Mouse (Mus musculus) liver, embryonic 15.5 days (tissue): Measurements from ENCODE around the gene Cdiptos. TPM values are rescaled to one million over a fixed set of nuclear protein-coding genes. Genes with fewer than 3 reads are reported as not detected.

ENCODE experiments used
- ATAC-seq: fragments of 200-750 bp; cut with Nextera tagmentation; 2 replicates; pipeline ENCODE4 v1.8.0; 2017; ENCODE audit warnings: moderate number of reproducible peaks, mild to moderate bottlenecking, moderate library complexity; ENCODE audit not compliant: insufficient read depth
- H3K27ac ChIP-seq: fragments of 300-500 bp; sonication (generic); replicated peaks from 2 replicates; pipeline ENCODE4 v1.5.1; 2015; ENCODE audit warnings: mild to moderate bottlenecking, inconsistent platforms
- H3K27me3 ChIP-seq: fragments of 300-500 bp; sonication (generic); 2 replicates; pipeline ENCODE4 v1.6.1; 2015; ENCODE audit warnings: mild to moderate bottlenecking, inconsistent platforms
- H3K36me3 ChIP-seq: fragments of 300-500 bp; sonication (generic); replicated peaks from 2 replicates; pipeline ENCODE4 v1.6.1; 2015; ENCODE audit warnings: moderate library complexity, mild to moderate bottlenecking, inconsistent platforms
- H3K4me1 ChIP-seq: fragments of 300-500 bp; sonication (generic); replicated peaks from 2 replicates; pipeline ENCODE4 v1.6.1; 2015; ENCODE audit warnings: inconsistent platforms
- H3K4me2 ChIP-seq: fragments of 300-500 bp; sonication (generic); 2 replicates; pipeline ENCODE4 v1.6.1; 2015; ENCODE audit warnings: moderate library complexity, mild to moderate bottlenecking, inconsistent platforms
- H3K4me3 ChIP-seq: fragments of 300-500 bp; sonication (generic); replicated peaks from 2 replicates; pipeline ENCODE4 v1.5.1; 2015; ENCODE audit warnings: mild to moderate bottlenecking, inconsistent platforms
- H3K9ac ChIP-seq: fragments of 300-500 bp; sonication (generic); 2 replicates; pipeline ENCODE4 v1.6.1; 2015; ENCODE audit warnings: moderate library complexity, mild to moderate bottlenecking, inconsistent platforms
- H3K9me3 ChIP-seq: fragments of 300-500 bp; sonication (generic); replicated peaks from 2 replicates; pipeline ENCODE4 v1.6.1; 2016; ENCODE audit warnings: inconsistent platforms
- WGBS: fragments of 180-500 bp; shearing (Covaris S2); methylation state at CpG from one replicate; pipeline ENCODE4 v1.1.7; 2015; ENCODE audit warnings: mixed read lengths; ENCODE audit not compliant: insufficient replicate concordance; 5-methylcytosine and 5-hydroxymethylcytosine counted together
- polyA plus RNA-seq: library from polyadenylated mRNA; unstranded; fragments of >200 nt; fragmentation: Nextera tagmentation; extraction: Ambion mirVana; gene quantifications from 2 replicates; pipeline ENCODE4 v1.2.1, GENCODE M21; 2015

Gene Cdiptos
- polyA plus RNA-seq, 1 experiment from 2014 or later: 0.63 TPM

DNA sequence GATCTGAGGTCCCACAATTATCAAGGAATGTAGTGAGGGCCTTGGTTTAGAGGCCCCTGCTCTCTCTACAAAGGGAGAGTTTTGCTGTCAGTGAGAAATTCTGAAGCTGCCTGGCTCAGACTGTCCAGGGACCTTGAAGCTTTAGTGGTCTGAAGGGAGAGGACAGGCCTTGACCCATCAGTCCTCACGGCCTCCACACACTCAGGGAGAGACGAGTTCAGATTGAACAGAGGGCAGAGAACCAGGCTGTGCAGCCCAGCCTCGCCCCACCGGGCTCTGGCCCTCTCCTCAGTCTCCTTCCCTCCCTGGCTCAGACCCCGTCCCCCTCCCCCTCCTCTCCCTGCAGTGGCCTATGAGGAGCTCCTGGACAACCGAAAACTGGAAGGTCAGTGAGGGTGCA is 8.5 kb downstream of the Cdiptos start:
- no peak overlapping the region for H3K4me2 ChIP-seq
- H3K9me3 ChIP-seq: no peaks in the 10 kb centered on the region
- H3K9ac ChIP-seq: no peak overlapping the region
- no peak overlapping the region for H3K4me3 ChIP-seq
- H3K27me3 ChIP-seq: peaks cover 19% of the 10 kb centered on the region
- 67% methylated on average over 6 of the region's 6 CpGs for WGBS
- no peaks in the 10 kb centered on the region for H3K36me3 ChIP-seq
- H3K4me1 ChIP-seq: no peaks in the 10 kb centered on the region
- no peak for ATAC-seq
- no peak overlapping the region for H3K27ac ChIP-seq

- Histone ChIP-seq H3K36me3 (no peaks in the 10 kb centered on the region), H3K4me3 (no peak overlapping the region), H3K27me3 (peaks cover 24% of the 10 kb centered on the region), H3K9me3 (no peaks in the 10 kb centered on the region), H3K4me1 (no peaks in the 10 kb centered on the region), H3K9ac (no peak overlapping the region), H3K27ac (no peak overlapping the region), H3K4me2 (no peak overlapping the region)
- 42% methylated on average over 3 of the region's 3 CpGs for WGBS
- no peak for ATAC-seq
Observed at GRCm38 (mm10) chr7:126965568-126965967, 10.3 kb downstream of the Cdiptos start.

DNA sequence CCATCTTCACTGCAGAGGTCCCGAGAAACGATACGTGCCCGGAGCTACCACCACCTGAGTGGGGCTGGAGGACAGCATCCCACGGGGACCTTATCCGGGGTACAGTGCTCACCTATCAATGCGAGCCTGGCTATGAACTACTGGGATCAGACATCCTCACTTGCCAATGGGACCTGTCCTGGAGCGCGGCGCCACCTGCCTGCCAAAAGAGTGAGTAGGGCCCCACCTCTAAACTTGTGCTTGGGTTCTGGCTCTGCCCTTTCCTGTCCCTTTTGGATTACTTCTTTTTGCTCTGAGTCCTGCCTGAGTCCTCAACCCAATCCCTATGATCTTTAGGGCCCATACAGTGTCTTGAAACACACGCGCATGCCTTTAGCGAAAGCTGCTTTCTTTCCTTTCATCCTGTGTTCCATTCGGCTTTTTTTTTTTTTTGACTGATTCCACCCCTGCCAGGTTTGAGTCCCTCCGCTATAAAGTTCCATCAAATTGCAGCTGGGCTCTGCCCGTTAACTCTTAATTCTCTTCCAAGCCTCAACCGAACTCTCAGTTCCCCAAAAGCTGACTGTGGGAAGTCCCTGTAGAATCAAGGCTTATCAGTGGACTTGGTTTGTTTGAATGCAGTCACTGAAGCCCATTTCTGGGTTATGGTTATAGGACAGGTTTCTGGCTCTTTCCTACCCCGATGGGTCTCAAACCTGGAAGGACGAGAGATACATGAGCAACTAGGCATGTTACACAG is 12.2 kb downstream of the Cdiptos start:
- Histone ChIP-seq H3K4me3 (no peak overlapping the region), H3K27me3 (peaks cover 24% of the 10 kb centered on the region), H3K36me3 (no peaks in the 10 kb centered on the region), H3K9ac (no peak overlapping the region), H3K4me2 (no peak overlapping the region), H3K4me1 (no peaks in the 10 kb centered on the region), H3K27ac (no peak overlapping the region), H3K9me3 (no peaks in the 10 kb centered on the region)
- WGBS: 28% methylated on average over 19 of the region's 19 CpGs
- ATAC-seq: no peak

- no peaks in the 10 kb centered on the region for H3K4me1 ChIP-seq
- no peak overlapping the region for H3K9ac ChIP-seq
- 62% methylated on average over 4 of the region's 4 CpGs for WGBS
- peaks cover 24% of the 10 kb centered on the region for H3K27me3 ChIP-seq
- H3K9me3 ChIP-seq: no peaks in the 10 kb centered on the region
- no peak overlapping the region for H3K4me2 ChIP-seq
- no peaks in the 10 kb centered on the region for H3K36me3 ChIP-seq
- ATAC-seq: no peak
- H3K27ac ChIP-seq: no peak overlapping the region
- H3K4me3 ChIP-seq: no peak overlapping the region
Observed at GRCm38 (mm10) chr7:126961965-126962364, 13.9 kb downstream of the Cdiptos start.

- no peak overlapping the region for H3K4me2 ChIP-seq
- no peaks in the 10 kb centered on the region for H3K36me3 ChIP-seq
- no peaks in the 10 kb centered on the region for H3K4me1 ChIP-seq
- no peak for ATAC-seq
- peaks cover 24% of the 10 kb centered on the region for H3K27me3 ChIP-seq
- H3K9ac ChIP-seq: no peak overlapping the region
- WGBS: 67% methylated on average over 5 of the region's 5 CpGs
- no peak overlapping the region for H3K27ac ChIP-seq
- no peak overlapping the region for H3K4me3 ChIP-seq
- no peaks in the 10 kb centered on the region for H3K9me3 ChIP-seq
Observed at GRCm38 (mm10) chr7:126961095-126961494, 14.8 kb downstream of the Cdiptos start.

DNA sequence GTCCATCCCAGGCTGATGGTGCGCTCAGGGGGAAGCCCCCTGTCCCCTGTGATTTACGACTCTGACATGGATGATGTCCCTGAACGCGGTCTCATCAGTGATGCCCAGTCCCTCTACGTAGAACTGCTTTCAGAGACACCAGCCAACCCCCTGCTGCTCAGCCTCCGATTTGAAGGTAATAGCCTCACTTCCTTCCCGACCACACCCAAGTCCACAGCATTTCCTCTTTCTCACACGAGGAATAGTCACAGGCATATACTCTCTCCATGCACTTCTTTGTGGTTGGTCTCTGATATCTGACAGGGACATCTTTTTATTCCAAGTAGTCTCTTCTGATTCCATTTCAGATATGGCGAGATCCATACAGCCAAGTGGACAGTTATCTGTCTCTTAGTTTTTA is 16.1 kb downstream of the Cdiptos start:
- H3K9ac ChIP-seq: no peak overlapping the region
- H3K9me3 ChIP-seq: no peaks in the 10 kb centered on the region
- H3K4me3 ChIP-seq: no peak overlapping the region
- WGBS: 33% methylated on average over 9 of the region's 9 CpGs
- no peaks in the 10 kb centered on the region for H3K36me3 ChIP-seq
- H3K27ac ChIP-seq: no peak overlapping the region
- peaks cover 24% of the 10 kb centered on the region for H3K27me3 ChIP-seq
- no peak for ATAC-seq
- H3K4me2 ChIP-seq: no peak overlapping the region
- no peaks in the 10 kb centered on the region for H3K4me1 ChIP-seq

GRCm38 (mm10) chr7:126955125-126955524 is 20.8 kb downstream of the Cdiptos start:
- ATAC-seq: no peak
- Histone ChIP-seq H3K4me3 (no peak overlapping the region), H3K9ac (no peak overlapping the region), H3K4me2 (no peak overlapping the region), H3K9me3 (no peaks in the 10 kb centered on the region), H3K36me3 (no peaks in the 10 kb centered on the region), H3K4me1 (peaks cover 10% of the 10 kb centered on the region), H3K27ac (no peak overlapping the region), H3K27me3 (peaks cover 38% of the 10 kb centered on the region)
- 31% methylated on average over 3 of the region's 3 CpGs for WGBS

- Histone ChIP-seq H3K9ac (no peak overlapping the region), H3K4me1 (peaks cover 20% of the 10 kb centered on the region), H3K27ac (no peak overlapping the region), H3K9me3 (no peaks in the 10 kb centered on the region), H3K4me2 (no peak overlapping the region), H3K4me3 (no peak overlapping the region), H3K36me3 (no peaks in the 10 kb centered on the region), H3K27me3 (peaks cover 55% of the 10 kb centered on the region)
- ATAC-seq: no peak
- 1% methylated on average over 8 of the region's 8 CpGs for WGBS
Observed at GRCm38 (mm10) chr7:126952646-126953045, 23.3 kb downstream of the Cdiptos start.

DNA sequence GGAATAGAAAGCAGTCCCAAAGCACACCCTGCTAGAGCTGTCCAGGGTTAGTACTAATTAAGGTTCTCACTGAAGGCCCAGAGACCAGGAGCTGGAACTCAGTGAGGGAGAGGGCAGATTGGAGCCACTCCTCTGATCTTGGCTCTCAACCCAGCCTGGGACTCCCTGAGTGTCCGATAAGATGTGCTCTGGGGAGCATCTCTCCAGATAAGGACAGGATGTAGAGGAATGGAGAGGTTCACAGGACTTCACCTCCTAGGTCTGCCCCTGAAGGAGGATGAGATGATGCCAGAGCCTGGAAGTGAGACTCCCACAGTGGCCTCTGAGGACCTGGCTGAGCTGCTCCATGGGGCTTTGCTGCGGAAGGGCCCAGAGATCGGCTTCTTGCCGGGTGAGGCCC is 24.2 kb downstream of the Cdiptos start:
- Histone ChIP-seq H3K36me3 (no peaks in the 10 kb centered on the region), H3K9ac (no peak overlapping the region), H3K27ac (no peak overlapping the region), H3K27me3 (peaks cover 55% of the 10 kb centered on the region), H3K9me3 (no peaks in the 10 kb centered on the region), H3K4me2 (no peak overlapping the region), H3K4me3 (no peak overlapping the region), H3K4me1 (peaks cover 20% of the 10 kb centered on the region)
- ATAC-seq: no peak
- 16% methylated on average over 4 of the region's 4 CpGs for WGBS

- H3K27me3 ChIP-seq: peaks cover 55% of the 10 kb centered on the region
- no peak overlapping the region for H3K9ac ChIP-seq
- peaks cover 20% of the 10 kb centered on the region for H3K4me1 ChIP-seq
- no peak for ATAC-seq
- H3K27ac ChIP-seq: no peak overlapping the region
- no peak overlapping the region for H3K4me3 ChIP-seq
- no peaks in the 10 kb centered on the region for H3K9me3 ChIP-seq
- H3K4me2 ChIP-seq: peak overlapping the region; percentile 79
- 7% methylated on average over 26 of the region's 26 CpGs for WGBS
- no peaks in the 10 kb centered on the region for H3K36me3 ChIP-seq
Observed at GRCm38 (mm10) chr7:126950647-126951615, 25.0 kb downstream of the Cdiptos start.
